Mouse (Mus musculus) liver, adult 2 months (tissue): Measurements from ENCODE around the gene 1700092M07Rik. TPM values are rescaled to one million over a fixed set of nuclear protein-coding genes. Genes with fewer than 3 reads are reported as not detected.

ENCODE experiments used
- DNase-seq: peaks from one replicate; pipeline ENCODE4 v3.0.0-alpha.2; 2011; ENCODE audit warnings: low read depth, low spot score; ENCODE audit errors: extremely low read depth
- H3K27ac ChIP-seq: fragments of 200-500 bp; replicated peaks from 2 replicates; pipeline ENCODE4 v1.5.1; 2012; ENCODE audit warnings: low read depth, mild to moderate bottlenecking, control low read depth, inconsistent platforms, low read length; ENCODE audit not compliant: insufficient read depth
- H3K27me3 ChIP-seq: fragments of 200-500 bp; 2 replicates; pipeline ENCODE4 v1.6.1; 2012; ENCODE audit warnings: mild to moderate bottlenecking, moderate library complexity, low read length, inconsistent platforms; ENCODE audit not compliant: control insufficient read depth, insufficient read depth
- H3K36me3 ChIP-seq: fragments of 200-500 bp; 2 replicates; pipeline ENCODE4 v1.6.1; 2012; ENCODE audit warnings: low read length, inconsistent platforms; ENCODE audit not compliant: control insufficient read depth, insufficient read depth
- H3K4me1 ChIP-seq: fragments of 200-500 bp; 2 replicates; pipeline ENCODE4 v1.6.1; 2011; ENCODE audit warnings: low read length; ENCODE audit not compliant: control insufficient read depth, insufficient read depth
- H3K4me3 ChIP-seq: fragments of 200-500 bp; 2 replicates; pipeline ENCODE4 v1.5.1; 2011; ENCODE audit warnings: low read depth, mild to moderate bottlenecking, control low read depth, low read length, moderate library complexity; ENCODE audit not compliant: insufficient read depth
- H3K79me2 ChIP-seq: fragments of 200-500 bp; 2 replicates; pipeline ENCODE4 v1.6.1; 2012; ENCODE audit warnings: inconsistent platforms, mild to moderate bottlenecking, low read length, moderate library complexity; ENCODE audit not compliant: control insufficient read depth, insufficient read depth
- H3K9ac ChIP-seq: fragments of 200-500 bp; 2 replicates; pipeline ENCODE4 v1.6.1; 2012; ENCODE audit warnings: low read depth, mild to moderate bottlenecking, control low read depth, inconsistent platforms, low read length
- CTCF ChIP-seq: fragments of 200-500 bp; IDR thresholded peaks from 2 replicates; pipeline ENCODE4 v1.5.1; 2011; ENCODE audit warnings: low read depth, low read length, control low read depth
- POLR2A ChIP-seq: fragments of 200-500 bp; IDR thresholded peaks from 2 replicates; pipeline ENCODE4 v1.6.1; 2011; ENCODE audit warnings: low read length, control low read depth; ENCODE audit not compliant: insufficient read depth; ENCODE audit errors: extremely low read depth
- WGBS: fragments of 180-500 bp; shearing (Covaris S2); methylation state at CpG from one replicate; pipeline ENCODE4 v1.1.7; 2018; 5-methylcytosine and 5-hydroxymethylcytosine counted together
- polyA plus RNA-seq: library from polyadenylated mRNA; depleted of rRNA; stranded (reverse); fragments of >200 nt; gene quantifications from 2 replicates; pipeline ENCODE4 v1.2.3, GENCODE M21; 2012
- total RNA-seq: library from RNA; depleted of rRNA; stranded (reverse); fragments of >200 nt; gene quantifications from 2 replicates; pipeline ENCODE4 v1.2.3, GENCODE M21; 2014

Gene 1700092M07Rik
- total and polyA plus RNA-seq, 2 experiments, result 0.83 TPM; not detected in 1

DNA sequence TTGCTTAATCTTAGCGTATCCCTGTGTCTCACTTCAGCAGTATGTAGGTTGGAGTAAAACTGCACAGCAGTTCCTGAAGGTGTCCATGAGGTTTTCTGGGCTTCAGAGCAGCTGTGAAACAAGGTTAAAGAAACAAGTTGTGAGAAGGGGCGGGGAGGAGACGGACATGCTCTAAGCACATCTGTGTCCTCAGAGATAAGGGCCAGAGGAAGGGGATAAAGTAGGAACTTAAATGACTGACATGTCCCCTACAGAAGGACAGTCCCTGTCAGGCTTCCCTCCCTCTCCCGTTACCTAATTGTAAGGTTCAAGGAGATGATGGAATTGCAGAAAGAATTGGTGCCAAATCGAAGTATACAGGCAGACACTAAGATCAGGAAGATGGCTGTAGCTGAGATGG lies 32.5 kb downstream of the 1700092M07Rik start:
- no peak overlapping the region for H3K27ac ChIP-seq
- 74% methylated on average over 5 of the region's 5 CpGs for WGBS
- no peaks in the 10 kb centered on the region for H3K27me3 ChIP-seq
- peaks cover 16% of the 10 kb centered on the region; the same call in 1 of the 2 replicates for H3K79me2 ChIP-seq
- H3K9ac ChIP-seq, result no peak overlapping the region
- no peak for TF ChIP-seq CTCF
- no peak for DNase-seq
- peaks cover 15% of the 10 kb centered on the region for H3K36me3 ChIP-seq
- no peak overlapping the region for H3K4me3 ChIP-seq
- peaks cover 20% of the 10 kb centered on the region for H3K4me1 ChIP-seq

DNA sequence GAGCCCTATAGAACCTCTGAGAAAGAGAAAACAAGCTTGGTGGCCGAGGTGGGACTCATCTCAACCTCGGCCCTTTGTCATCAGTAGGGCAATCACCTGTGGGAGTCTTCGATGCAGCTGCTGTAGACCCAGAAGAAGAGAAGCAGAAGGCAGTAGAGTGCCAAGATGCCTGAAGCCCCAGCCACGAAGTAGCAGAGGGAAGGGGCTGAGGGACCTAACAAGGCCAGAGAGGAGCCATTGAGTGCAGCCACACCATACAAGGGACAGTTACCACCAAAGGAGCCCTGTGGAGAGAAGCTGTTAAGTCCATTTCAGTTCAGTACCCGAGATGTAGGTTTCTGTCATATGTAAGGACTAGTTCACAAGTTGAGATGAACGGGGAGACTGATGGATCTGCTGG lies 32.9 kb downstream of the 1700092M07Rik start:
- no peak for TF ChIP-seq POLR2A
- no peak for TF ChIP-seq CTCF
- no peak overlapping the region for H3K27ac ChIP-seq
- H3K27me3 ChIP-seq, result no peaks in the 10 kb centered on the region
- H3K36me3 ChIP-seq, result peaks cover 11% of the 10 kb centered on the region
- H3K4me3 ChIP-seq, result peak overlapping the region; percentile 98; the same call in 1 of the 2 replicates
- peaks cover 16% of the 10 kb centered on the region; the same call in 1 of the 2 replicates for H3K79me2 ChIP-seq
- H3K4me1 ChIP-seq, result peaks cover 20% of the 10 kb centered on the region
- 44% methylated on average over 6 of the region's 6 CpGs for WGBS
- peak overlapping the region; percentile 59 for H3K9ac ChIP-seq
- no peak for DNase-seq

- H3K27me3 ChIP-seq, result no peaks in the 10 kb centered on the region
- H3K36me3 ChIP-seq, result peaks cover 6% of the 10 kb centered on the region; the same call in 1 of the 2 replicates
- H3K9ac ChIP-seq, result peak within 1 kb of the TSS; percentile 99
- peaks cover 16% of the 10 kb centered on the region; the same call in 1 of the 2 replicates for H3K79me2 ChIP-seq
- H3K4me1 ChIP-seq, result peaks cover 20% of the 10 kb centered on the region
- TF ChIP-seq POLR2A (peak; percentile 95), CTCF (no peak)
- peak within 1 kb of the TSS; percentile 98 for H3K4me3 ChIP-seq
- DNase-seq, result peak; percentile 81
- under 1% methylated on average over 68 of the region's 68 CpGs for WGBS
- H3K27ac ChIP-seq, result peak within 1 kb of the TSS; percentile 91
Measured at GRCm38 (mm10) chr19:8774086-8774835, 33.7 kb downstream of the 1700092M07Rik start, which contains the start of gene Tmem179b. Gene Tmem179b, minus strand, starts transcription at chr19:8774467.

GRCm38 (mm10) chr19:8774951-8775421 lies 34.5 kb downstream of the 1700092M07Rik start:
- H3K27me3 ChIP-seq, result no peaks in the 10 kb centered on the region
- peak overlapping the region; percentile 91 for H3K27ac ChIP-seq
- TF ChIP-seq CTCF, result no peak
- TF ChIP-seq POLR2A, result no peak
- peaks cover 16% of the 10 kb centered on the region; the same call in 1 of the 2 replicates for H3K79me2 ChIP-seq
- peaks cover 20% of the 10 kb centered on the region for H3K4me1 ChIP-seq
- DNase-seq, result no peak
- peak overlapping the region; percentile 98 for H3K4me3 ChIP-seq
- peaks cover 4% of the 10 kb centered on the region; the same call in 1 of the 2 replicates for H3K36me3 ChIP-seq
- 2% methylated on average over 20 of the region's 20 CpGs for WGBS
- H3K9ac ChIP-seq, result peak overlapping the region; percentile 95

DNA sequence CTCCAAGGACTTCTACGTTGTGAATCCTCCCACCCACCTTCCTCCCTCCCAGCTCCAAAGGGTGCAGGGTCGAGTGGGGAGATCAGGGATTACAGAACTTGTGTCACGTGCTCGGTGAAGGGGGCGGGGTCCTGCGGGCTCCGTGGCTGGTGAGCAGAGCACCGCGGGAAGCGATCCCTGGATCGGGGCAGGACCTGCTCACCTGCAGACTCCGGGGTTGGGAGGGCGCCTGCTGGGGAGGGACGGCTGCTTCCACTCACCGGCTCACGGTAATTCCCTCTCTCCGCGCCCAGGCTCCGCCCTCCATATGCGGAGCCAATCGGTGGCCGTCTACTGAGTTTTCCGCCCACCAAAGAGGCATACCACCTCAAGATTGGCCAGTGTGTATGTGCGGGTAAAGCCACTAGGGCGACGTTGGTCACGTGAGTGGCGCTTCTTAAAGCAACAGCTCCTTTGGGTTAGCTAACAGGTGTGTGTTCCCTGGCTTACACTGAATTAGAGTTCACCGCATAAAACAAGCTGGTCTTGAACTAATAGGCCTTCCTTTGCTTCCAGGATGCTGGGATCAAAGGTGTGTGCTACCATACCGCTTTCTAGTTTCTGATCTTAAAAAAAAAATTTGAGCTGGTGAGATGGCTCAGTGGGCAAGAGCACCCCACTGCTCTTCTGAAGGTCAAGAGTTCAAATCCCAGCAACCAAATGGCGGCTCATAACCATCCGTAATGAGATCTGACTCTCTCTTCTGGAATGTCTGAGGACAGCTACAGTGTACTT lies 45.7 kb downstream of the 1700092M07Rik start, which contains the start of gene Taf6l:
TSS of gene Taf6l (minus strand) at position 410 of the 774 bp plus-strand sequence.
- Histone ChIP-seq H3K4me1 (peaks cover 3% of the 10 kb centered on the region; the same call in 1 of the 2 replicates), H3K27ac (peak within 1 kb of the TSS; percentile 51), H3K79me2 (no peaks in the 10 kb centered on the region), H3K36me3 (no peaks in the 10 kb centered on the region), H3K27me3 (no peaks in the 10 kb centered on the region), H3K9ac (peak within 1 kb of the TSS; percentile 76), H3K4me3 (peak within 1 kb of the TSS; percentile 66)
- no peak for TF ChIP-seq POLR2A
- peak; percentile 19; the same call in 1 of the 2 replicates for TF ChIP-seq CTCF
- 2% methylated on average over 32 of the region's 32 CpGs for WGBS
- peak; percentile 97 for DNase-seq
